Mouse (Mus musculus) liver, embryonic 14.5 days (tissue): ENCODE results near the gene Map3k15. TPM values are rescaled to one million over a fixed set of nuclear protein-coding genes. Genes with fewer than 3 reads are reported as not detected.
A peak's percentile ranks its signal among the peaks of the same experiment; 100 is the strongest.

ENCODE experiments used
- ATAC-seq: fragments of 200-750 bp; cut with Nextera tagmentation; 2 replicates; pipeline ENCODE4 v1.8.0; 2017; ENCODE audit warnings: moderate number of reproducible peaks, mild to moderate bottlenecking, moderate library complexity; ENCODE audit not compliant: insufficient read depth
- DNase-seq, 3 experiments: peaks; one replicate each; pipeline ENCODE4 v3.0.0-alpha.2; 2012 to 2013; ENCODE audit warnings: low read depth in 3 of 3, low spot score in 3 of 3
- H3K27ac ChIP-seq: fragments of 300-500 bp; sonication (generic); 2 replicates; pipeline ENCODE4 v1.5.1; 2014; ENCODE audit warnings: moderate library complexity, mild to moderate bottlenecking, control low read depth, inconsistent platforms
- H3K27me3 ChIP-seq: fragments of 300-500 bp; sonication (generic); 2 replicates; pipeline ENCODE4 v1.6.1; 2014; ENCODE audit warnings: mild to moderate bottlenecking, low read length, moderate library complexity; ENCODE audit not compliant: control insufficient read depth, insufficient read depth
- H3K36me3 ChIP-seq: fragments of 300-500 bp; sonication (generic); replicated peaks from 2 replicates; pipeline ENCODE4 v1.6.1; 2014; ENCODE audit warnings: low read depth; ENCODE audit not compliant: control insufficient read depth, insufficient read depth
- H3K4me1 ChIP-seq, 2 experiments: fragments of 200-500 bp in 1 of 2; fragments of 300-500 bp in 1 of 2; sonication (generic) in 1 of 2; replicated peaks; 2 replicates each; pipeline ENCODE4 v1.6.1; 2012 to 2014; ENCODE audit warnings: antibody characterized with exemption in 1 of 2, inconsistent platforms in 1 of 2, low read length in 1 of 2; ENCODE audit not compliant: control insufficient read depth in 2 of 2, insufficient read depth in 2 of 2
- H3K4me2 ChIP-seq: fragments of 300-500 bp; sonication (generic); 2 replicates; pipeline ENCODE4 v1.6.1; 2014; ENCODE audit warnings: low read depth, mild to moderate bottlenecking, control low read depth, moderate library complexity
- H3K4me3 ChIP-seq, 2 experiments: fragments of 200-500 bp in 1 of 2; fragments of 300-500 bp in 1 of 2; sonication (generic) in 1 of 2; 2 replicates each; pipeline ENCODE4 v1.5.1; 2012 to 2014; ENCODE audit warnings: low read depth in 2 of 2, low read length in 2 of 2, mild to moderate bottlenecking in 2 of 2, control low read depth in 1 of 2, inconsistent platforms in 1 of 2, moderate library complexity in 1 of 2; ENCODE audit not compliant: insufficient read depth in 1 of 2
- H3K9ac ChIP-seq: fragments of 300-500 bp; sonication (generic); replicated peaks from 2 replicates; pipeline ENCODE4 v1.6.1; 2014; ENCODE audit warnings: mild to moderate bottlenecking, control low read depth, moderate library complexity
- H3K9me3 ChIP-seq: fragments of 300-500 bp; sonication (generic); 2 replicates; pipeline ENCODE4 v1.6.1; 2016; ENCODE audit warnings: low read length, mixed read lengths; ENCODE audit not compliant: control insufficient read depth
- CTCF ChIP-seq: IDR thresholded peaks from 2 replicates; pipeline ENCODE4 v1.5.1; 2016; ENCODE audit warnings: antibody characterized with exemption, low read depth, control low read depth
- EP300 ChIP-seq: IDR thresholded peaks from 2 replicates; pipeline ENCODE4 v1.6.1; 2016; ENCODE audit warnings: antibody characterized with exemption, low read depth
- WGBS: fragments of 180-500 bp; shearing (Covaris S2); extraction: QIAGEN DNeasy Blood & Tissue Kit; methylation state at CpG from one replicate; pipeline ENCODE4 v1.1.7; 2014; ENCODE audit not compliant: insufficient replicate concordance; 5-methylcytosine and 5-hydroxymethylcytosine counted together
- polyA plus RNA-seq, 2 experiments: library from polyadenylated mRNA; depleted of rRNA in 1 of 2; stranded (reverse) in 1 of 2; unstranded in 1 of 2; fragments of >200 nt; fragmentation: Nextera tagmentation in 1 of 2; extraction: Ambion mirVana in 1 of 2; gene quantifications; 2 replicates each; pipeline versions ENCODE4 v1.2.1 to v1.2.3; 2012 to 2014

Map3k15 gene
- polyA plus RNA-seq, 2 experiments: 0.13 to 0.45 TPM

DNA sequence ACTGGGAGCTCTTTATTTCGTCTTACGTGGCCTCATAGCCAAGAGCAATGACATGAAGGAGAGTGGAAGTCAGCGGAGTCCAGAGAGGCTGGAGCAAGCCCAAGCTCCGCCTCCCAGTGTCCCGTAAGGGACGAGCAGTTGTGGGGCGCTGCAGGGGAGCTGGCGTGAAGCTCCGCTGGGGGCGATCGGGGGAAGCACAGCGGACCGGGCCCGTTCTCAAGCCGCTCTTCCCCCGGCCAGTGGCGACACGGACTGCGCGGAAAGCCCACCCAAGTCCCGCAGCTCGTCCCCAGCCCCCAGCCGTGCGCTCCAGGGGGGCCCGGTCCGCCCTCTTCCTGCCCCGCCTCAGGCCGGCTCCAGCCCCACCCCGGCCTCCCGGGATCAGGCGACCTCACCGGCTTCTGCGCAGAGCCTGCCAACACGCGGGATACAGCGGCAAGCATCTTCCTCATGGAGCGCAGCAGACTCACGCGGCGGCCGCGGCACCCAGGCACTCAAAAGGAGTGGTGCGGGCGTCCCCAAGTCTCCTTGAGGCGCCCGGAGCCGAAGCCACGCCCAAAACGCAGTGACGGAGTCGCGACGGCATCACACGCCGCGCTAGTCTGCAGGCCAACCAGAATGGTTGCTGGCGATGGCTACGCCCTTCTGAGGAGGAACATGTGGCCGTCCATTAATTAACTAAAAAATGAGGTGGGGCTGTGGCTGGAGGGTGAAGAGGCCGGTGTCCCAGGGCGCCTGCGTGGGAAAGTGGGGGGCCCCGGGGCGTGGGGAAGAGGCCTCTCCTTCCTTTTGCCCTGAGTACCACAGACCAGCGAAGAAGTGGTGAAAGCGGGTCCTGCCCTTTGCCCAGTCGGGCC is 149.9 kb downstream of the Map3k15 start, which contains the start of gene Pdha1:
Pdha1 (minus strand) TSS at position 553 of the 857 bp plus-strand sequence.
- WGBS: 16% methylated on average over 53 of the region's 67 CpGs
- Histone ChIP-seq H3K36me3 (no peaks in the 10 kb centered on the region), H3K27me3 (no peaks in the 10 kb centered on the region), H3K9ac (peak within 1 kb of the TSS; percentile 65), H3K4me1 (peaks cover 0 to 7% of the 10 kb centered on the region in 2 experiments; a peak in 2 of 4 replicates), H3K4me2 (peak within 1 kb of the TSS; percentile 66), H3K9me3 (no peaks in the 10 kb centered on the region), H3K4me3 (peak within 1 kb of the TSS; percentile 62 to 90), H3K27ac (peak within 1 kb of the TSS; percentile 34)
- DNase-seq: peak; percentile 70 to 81 (median 73)
- peak; percentile 96 for ATAC-seq
- TF ChIP-seq EP300 (no peak), CTCF (peak; percentile 25)

- H3K36me3 ChIP-seq: no peaks in the 10 kb centered on the region
- no peak overlapping the region for H3K9ac ChIP-seq
- TF ChIP-seq EP300: no peak
- no peak for TF ChIP-seq CTCF
- H3K27me3 ChIP-seq: no peaks in the 10 kb centered on the region
- 60% methylated on average over 4 of the region's 4 CpGs for WGBS
- DNase-seq (no peak), ATAC-seq (no peak)
- no peak overlapping the region for H3K4me2 ChIP-seq
- no peak overlapping the region for H3K27ac ChIP-seq
- no peak overlapping the region for H3K4me3 ChIP-seq
- no peaks in the 10 kb centered on the region for H3K9me3 ChIP-seq
- no peaks in the 10 kb centered on the region for H3K4me1 ChIP-seq
These were observed 158.6 kb downstream of the Map3k15 start for GRCm38 (mm10) chrX:160146806-160147205.

DNA sequence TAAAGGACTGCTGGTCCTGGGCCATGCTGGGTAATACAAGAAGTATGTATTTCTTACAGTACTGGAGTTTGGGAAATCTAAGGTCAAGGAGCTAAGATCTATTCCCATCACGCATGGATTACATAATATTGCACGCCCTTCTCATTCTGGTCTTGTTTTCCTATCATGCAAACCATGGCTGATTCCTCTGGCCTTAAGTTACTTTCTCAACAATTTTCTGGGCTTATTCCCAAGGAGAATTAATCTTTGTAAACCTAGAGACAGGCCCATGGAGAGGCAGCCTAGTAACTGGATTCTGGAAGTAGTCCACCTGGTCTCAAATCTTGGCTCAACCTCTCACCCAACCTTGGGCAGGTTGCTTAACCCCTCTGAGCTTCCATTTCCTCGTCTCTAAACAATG is 159.2 kb downstream of the Map3k15 start:
- no peak overlapping the region for H3K27ac ChIP-seq
- 66% methylated on average over 3 of the region's 3 CpGs for WGBS
- ATAC-seq (no peak), DNase-seq (no peak)
- H3K4me3 ChIP-seq: no peak overlapping the region
- no peaks in the 10 kb centered on the region for H3K9me3 ChIP-seq
- no peak overlapping the region for H3K9ac ChIP-seq
- H3K4me2 ChIP-seq: no peak overlapping the region
- no peak for TF ChIP-seq CTCF
- TF ChIP-seq EP300: no peak
- H3K36me3 ChIP-seq: no peaks in the 10 kb centered on the region
- H3K27me3 ChIP-seq: no peaks in the 10 kb centered on the region
- no peaks in the 10 kb centered on the region for H3K4me1 ChIP-seq

DNA sequence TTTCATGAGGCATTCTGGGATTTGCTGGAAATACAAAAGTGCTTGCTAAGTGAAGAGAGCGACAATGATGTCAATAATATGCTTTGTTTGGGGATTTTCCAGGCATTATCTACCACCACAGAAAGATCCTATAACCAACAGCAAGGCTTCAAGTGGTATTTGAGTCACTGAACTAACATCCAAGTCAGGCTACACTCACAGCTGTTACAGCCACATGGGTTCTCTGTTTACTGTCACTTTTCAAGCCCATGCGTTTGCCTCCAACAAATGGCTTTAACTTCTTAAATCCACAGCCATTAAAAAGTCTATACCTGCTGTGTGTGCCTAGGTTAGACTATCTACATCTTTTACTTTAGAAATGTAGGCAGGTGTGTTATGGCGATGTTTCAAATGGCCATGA is 160.6 kb downstream of the Map3k15 start:
- no peaks in the 10 kb centered on the region for H3K27me3 ChIP-seq
- DNase-seq (no peak), ATAC-seq (no peak)
- H3K9me3 ChIP-seq: no peaks in the 10 kb centered on the region
- H3K4me2 ChIP-seq: no peak overlapping the region
- H3K4me1 ChIP-seq: no peaks in the 10 kb centered on the region
- no peak overlapping the region for H3K9ac ChIP-seq
- H3K4me3 ChIP-seq: no peak overlapping the region
- no peaks in the 10 kb centered on the region for H3K36me3 ChIP-seq
- TF ChIP-seq EP300 (no peak), CTCF (no peak)
- 64% methylated on average over 3 of the region's 3 CpGs for WGBS
- H3K27ac ChIP-seq: no peak overlapping the region

- H3K9me3 ChIP-seq: no peaks in the 10 kb centered on the region
- 42% methylated on average over 4 of the region's 4 CpGs for WGBS
- no peaks in the 10 kb centered on the region for H3K27me3 ChIP-seq
- no peak overlapping the region for H3K9ac ChIP-seq
- no peaks in the 10 kb centered on the region for H3K36me3 ChIP-seq
- no peaks in the 10 kb centered on the region for H3K4me1 ChIP-seq
- ATAC-seq: no peak
- H3K4me2 ChIP-seq: no peak overlapping the region
- no peak overlapping the region for H3K27ac ChIP-seq
- TF ChIP-seq CTCF: peak; percentile 12; the same call in 1 of the 2 replicates
- no peak for TF ChIP-seq EP300
- no peak for DNase-seq
- no peak overlapping the region for H3K4me3 ChIP-seq
These were observed 165.0 kb downstream of the Map3k15 start for GRCm38 (mm10) chrX:160153147-160153815.
